Mouse (Mus musculus): ENCODE measurements around the gene Treml1.

DNA sequence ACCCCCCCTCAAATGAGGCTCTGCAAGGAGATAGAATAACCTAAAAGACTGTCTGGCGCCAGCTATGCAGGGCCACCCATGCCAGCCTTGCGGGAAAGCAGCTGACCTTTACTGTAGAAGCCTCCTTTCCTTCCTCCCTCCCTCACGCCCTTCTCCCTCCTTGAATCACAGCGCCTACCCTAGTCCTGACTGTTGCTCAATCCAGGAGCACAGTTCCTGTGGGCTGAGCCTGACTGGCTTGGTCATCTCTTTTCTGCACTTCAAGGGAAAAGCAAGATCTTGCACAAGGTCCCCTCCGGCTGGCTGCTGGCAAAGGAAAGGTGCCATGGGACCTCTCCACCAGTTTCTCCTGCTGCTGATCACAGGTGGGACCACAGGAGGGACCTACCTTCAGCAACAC is 13.5 kb upstream of the Treml1 start, which contains the start of gene Trem2:
- TF ChIP-seq CTCF (IDR thresholded peaks at IDR 0.05; ENCODE audit: low read depth) (no peak), EP300 (IDR thresholded peaks at IDR 0.05; ENCODE audit: low read depth) (no peak)
